Mouse (Mus musculus) T-cell, adult 66 days (primary cell): Measurements from ENCODE around the gene Chd2. TPM values are rescaled to one million over a fixed set of nuclear protein-coding genes. Genes with fewer than 3 reads are reported as not detected.

ENCODE experiments used
- total RNA-seq, 2 experiments: library from RNA; stranded (reverse); gene quantifications; 3 replicates in 1 of 2; 4 replicates in 1 of 2; pipeline ENCODE4 v1.2.4; 2023

Gene Chd2
- 100 to 1,000 TPM; 385 to 460 TPM for total RNA-seq

DNA sequence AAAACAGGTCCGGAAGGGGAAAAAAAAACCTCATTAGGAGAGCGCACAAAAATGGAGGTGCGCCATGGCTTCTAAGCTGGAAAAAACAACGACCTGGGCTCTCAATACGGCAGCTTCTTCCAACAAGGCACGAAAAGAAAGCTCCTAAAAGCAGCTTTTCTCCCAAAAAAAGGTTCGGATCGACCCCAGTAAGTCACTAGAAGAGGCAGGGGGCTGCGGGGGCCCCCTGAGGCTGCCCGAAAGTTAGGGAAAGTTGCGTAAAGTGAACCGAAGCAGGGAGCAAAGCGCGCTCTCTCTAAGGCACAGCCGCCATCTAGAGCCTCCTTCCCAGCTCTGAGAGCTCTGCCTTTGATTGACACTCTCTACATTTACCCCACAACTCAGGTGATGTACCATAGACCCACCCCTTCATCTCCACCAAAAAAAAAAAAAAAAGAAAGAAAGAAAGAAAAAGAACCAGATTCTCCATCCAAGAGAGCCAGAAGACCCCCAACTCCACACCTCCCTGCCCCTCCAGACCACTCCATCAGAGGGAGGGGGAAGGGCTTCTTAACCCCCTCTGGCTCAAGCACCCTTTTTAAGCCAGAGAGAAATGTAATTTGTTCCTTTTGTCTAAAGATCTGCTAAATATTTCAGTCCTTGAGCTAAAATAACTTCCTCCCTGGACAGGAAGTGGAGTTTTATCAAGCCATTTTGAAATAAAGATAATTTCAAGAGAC lies at the start of gene Chd2:
Gene Chd2, minus strand, starts transcription at position 419 of the 719 bp plus-strand sequence.

Other genes starting within 250 kb of the Chd2 start
- gene Rgma, start 166.3 kb downstream of the Chd2 start, total RNA-seq, result not detected
- gene Fam174b, start 198.5 kb upstream of the Chd2 start, total RNA-seq, result 10 to 100 TPM; 12.4 to 12.5 TPM